Mouse (Mus musculus) lung, embryonic 15.5 days (tissue): ENCODE measurements at regions not wholly inside any gene's neighbourhood (a gene's known extent, or its start where the extent isn't known, plus 50 kb on each side); places are given as distances from the start of the nearest gene placed in this dataset.

Source experiments
- ATAC-seq: fragments of 200-750 bp; cut with Nextera tagmentation; 2 replicates; pipeline ENCODE4 v1.8.0; 2017; ENCODE audit warnings: moderate number of reproducible peaks, borderline replicate concordance; ENCODE audit not compliant: low FRiP score, low TSS enrichment; ENCODE audit errors: extremely low read depth
- H3K27ac ChIP-seq: fragments of 300-500 bp; sonication (generic); 2 replicates; pipeline ENCODE4 v1.5.1; 2015; ENCODE audit warnings: moderate library complexity, mild to moderate bottlenecking, inconsistent platforms
- H3K27me3 ChIP-seq: fragments of 300-500 bp; sonication (generic); 2 replicates; pipeline ENCODE4 v1.6.1; 2015; ENCODE audit warnings: inconsistent platforms
- H3K36me3 ChIP-seq: fragments of 300-500 bp; sonication (generic); 2 replicates; pipeline ENCODE4 v1.6.1; 2015; ENCODE audit warnings: inconsistent platforms
- H3K4me1 ChIP-seq: fragments of 300-500 bp; sonication (generic); 2 replicates; pipeline ENCODE4 v1.6.1; 2015; ENCODE audit warnings: inconsistent platforms
- H3K4me2 ChIP-seq: fragments of 300-500 bp; sonication (generic); 2 replicates; pipeline ENCODE4 v1.6.1; 2015; ENCODE audit warnings: inconsistent platforms, mild to moderate bottlenecking, moderate library complexity
- H3K4me3 ChIP-seq: fragments of 300-500 bp; sonication (generic); 2 replicates; pipeline ENCODE4 v1.5.1; 2015; ENCODE audit warnings: mild to moderate bottlenecking, inconsistent platforms
- H3K9ac ChIP-seq: fragments of 300-500 bp; sonication (generic); 2 replicates; pipeline ENCODE4 v1.6.1; 2015; ENCODE audit warnings: inconsistent platforms
- H3K9me3 ChIP-seq: fragments of 300-500 bp; sonication (generic); 2 replicates; pipeline ENCODE4 v1.6.1; 2016; ENCODE audit warnings: inconsistent platforms
- WGBS: fragments of 180-500 bp; shearing (Covaris S2); methylation state at CpG from one replicate; pipeline ENCODE4 v1.1.7; 2015; 5-methylcytosine and 5-hydroxymethylcytosine counted together

DNA sequence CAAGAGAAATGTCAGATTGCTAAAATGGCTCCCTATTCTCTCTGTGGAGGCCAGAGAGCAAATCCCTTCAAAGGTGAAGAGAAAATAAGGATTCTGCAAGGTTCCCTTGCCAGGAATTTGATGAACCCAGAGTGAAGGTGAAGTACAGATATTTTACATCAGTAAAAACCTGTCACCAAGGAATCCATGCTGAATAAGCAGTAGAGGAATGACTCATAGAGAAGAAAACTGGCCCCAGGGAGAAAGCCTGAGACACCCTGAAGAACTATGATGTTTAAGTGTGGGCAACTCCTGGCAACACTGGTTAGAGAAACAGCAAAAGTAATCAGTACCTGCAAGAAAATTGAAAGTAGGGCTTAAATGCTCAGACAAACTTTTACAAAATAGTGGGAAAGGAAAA, 1292.1 kb upstream of the Lrrc6 start:
- Histone ChIP-seq H3K36me3 (no peaks in the 10 kb centered on the region), H3K9me3 (no peaks in the 10 kb centered on the region), H3K9ac (no peak overlapping the region), H3K27me3 (no peaks in the 10 kb centered on the region), H3K4me1 (no peaks in the 10 kb centered on the region), H3K4me3 (no peak overlapping the region), H3K27ac (no peak overlapping the region), H3K4me2 (no peak overlapping the region)
- ATAC-seq: no peak

- no peak overlapping the region for H3K4me3 ChIP-seq
- H3K4me2 ChIP-seq: no peak overlapping the region
- H3K27ac ChIP-seq: no peak overlapping the region
- ATAC-seq: no peak
- no peaks in the 10 kb centered on the region for H3K36me3 ChIP-seq
- no peaks in the 10 kb centered on the region for H3K27me3 ChIP-seq
- H3K9ac ChIP-seq: no peak overlapping the region
- no peaks in the 10 kb centered on the region for H3K9me3 ChIP-seq
- H3K4me1 ChIP-seq: peaks cover 8% of the 10 kb centered on the region; the same call in 1 of the 2 replicates
Observed at GRCm38 (mm10) chr15:67788587-67788986, 1287.9 kb upstream of the Lrrc6 start.

DNA sequence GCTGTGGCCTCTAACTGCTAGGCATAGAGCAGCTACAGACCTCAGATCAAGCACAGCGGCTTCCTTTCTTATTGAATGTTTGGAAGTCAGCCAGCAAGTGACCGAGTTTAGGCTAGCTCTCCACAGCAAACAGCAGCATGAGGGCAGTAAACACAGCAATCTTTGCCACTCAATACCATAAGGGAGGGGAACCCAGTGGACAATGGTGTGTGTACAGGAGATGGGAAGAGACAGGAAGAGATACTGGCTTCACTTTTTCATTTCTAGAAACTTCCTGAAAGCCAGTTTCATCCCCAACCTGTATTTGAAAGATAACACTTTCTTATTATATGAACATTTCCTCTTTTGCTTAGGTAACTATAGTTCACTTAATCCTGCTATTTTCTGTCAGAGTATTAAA, 1284.9 kb upstream of the Lrrc6 start:
- H3K4me3 ChIP-seq: no peak overlapping the region
- H3K36me3 ChIP-seq: no peaks in the 10 kb centered on the region
- no peak overlapping the region; the same call in 1 of the 2 replicates for H3K27ac ChIP-seq
- H3K27me3 ChIP-seq: no peaks in the 10 kb centered on the region
- WGBS: 26% methylated on average over 2 of the region's 2 CpGs
- no peaks in the 10 kb centered on the region for H3K9me3 ChIP-seq
- H3K4me1 ChIP-seq: peaks cover 8% of the 10 kb centered on the region; the same call in 1 of the 2 replicates
- no peak overlapping the region for H3K9ac ChIP-seq
- H3K4me2 ChIP-seq: no peak overlapping the region
- no peak for ATAC-seq

DNA sequence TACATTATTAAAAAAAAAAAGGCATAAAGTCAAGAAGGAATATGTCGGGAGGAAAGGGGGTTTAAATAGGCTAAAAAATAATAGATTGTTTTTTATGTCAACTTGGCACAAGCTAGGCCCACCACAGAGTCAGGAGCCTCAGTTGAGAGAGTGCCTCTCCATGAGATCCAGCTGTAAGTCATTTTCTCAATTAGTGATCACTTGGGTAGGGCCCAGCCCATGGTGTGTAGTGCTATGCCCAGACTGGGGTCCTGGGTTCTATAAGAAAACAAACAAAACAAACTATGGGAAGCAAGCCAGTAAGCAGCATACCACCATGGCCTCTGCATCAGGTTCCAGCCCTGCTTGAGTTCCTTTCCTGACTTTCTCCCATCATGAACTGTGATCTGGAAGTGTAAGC, 1283.0 kb upstream of the Lrrc6 start:
- no peaks in the 10 kb centered on the region for H3K9me3 ChIP-seq
- no peaks in the 10 kb centered on the region for H3K27me3 ChIP-seq
- H3K4me2 ChIP-seq: no peak overlapping the region
- no peak overlapping the region for H3K9ac ChIP-seq
- H3K36me3 ChIP-seq: no peaks in the 10 kb centered on the region
- H3K27ac ChIP-seq: no peak overlapping the region
- H3K4me1 ChIP-seq: peaks cover 8% of the 10 kb centered on the region; the same call in 1 of the 2 replicates
- no peak overlapping the region for H3K4me3 ChIP-seq
- peak; percentile 85; the same call in 1 of the 2 replicates for ATAC-seq
- WGBS: 44% methylated on average over 1 of the region's 1 CpGs

DNA sequence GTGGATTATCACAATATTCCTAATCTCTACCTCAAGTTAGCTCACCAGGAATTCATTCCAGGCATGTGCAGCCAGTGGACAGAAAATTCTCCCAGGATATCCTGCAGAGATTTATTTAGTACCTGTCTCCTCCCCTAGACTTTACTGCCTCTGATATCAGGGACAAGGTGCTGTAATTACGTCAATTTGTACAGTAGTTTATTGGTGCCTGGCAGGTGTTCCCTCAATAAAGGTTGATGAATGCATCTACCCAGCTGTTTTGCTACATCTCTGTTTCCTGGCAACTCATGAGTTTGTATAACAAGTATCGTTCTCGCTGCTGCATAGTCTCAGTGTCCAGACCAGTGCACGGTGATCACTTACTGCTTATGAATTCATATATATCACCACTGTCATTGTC, 1281.8 kb upstream of the Lrrc6 start:
- no peak overlapping the region for H3K27ac ChIP-seq
- H3K9me3 ChIP-seq: no peaks in the 10 kb centered on the region
- no peak overlapping the region for H3K4me2 ChIP-seq
- peaks cover 8% of the 10 kb centered on the region; the same call in 1 of the 2 replicates for H3K4me1 ChIP-seq
- no peaks in the 10 kb centered on the region for H3K36me3 ChIP-seq
- WGBS: 85% methylated on average over 4 of the region's 4 CpGs
- no peak for ATAC-seq
- H3K9ac ChIP-seq: no peak overlapping the region
- no peak overlapping the region for H3K4me3 ChIP-seq
- H3K27me3 ChIP-seq: no peaks in the 10 kb centered on the region

DNA sequence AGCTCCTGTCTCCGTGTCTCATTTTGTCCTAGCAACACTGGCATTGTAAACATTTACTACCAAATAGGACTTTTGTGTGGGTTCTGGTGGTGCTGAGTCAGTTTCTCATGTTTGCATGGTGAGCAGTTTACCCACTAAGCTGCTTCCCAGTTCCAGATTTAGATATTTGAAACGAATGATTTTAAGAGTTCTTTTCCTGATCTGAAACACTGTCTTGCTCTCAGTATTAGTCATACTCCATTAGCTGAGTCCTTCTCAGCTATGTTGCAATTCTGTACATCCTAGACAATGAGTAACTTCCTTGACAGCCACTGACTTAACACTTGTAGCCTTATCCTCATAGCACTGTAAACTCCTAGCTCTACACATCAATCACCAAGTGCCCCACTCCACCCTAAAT, 1280.1 kb upstream of the Lrrc6 start:
- no peak overlapping the region for H3K9ac ChIP-seq
- no peak for ATAC-seq
- H3K36me3 ChIP-seq: no peaks in the 10 kb centered on the region
- 61% methylated on average over 2 of the region's 2 CpGs for WGBS
- H3K9me3 ChIP-seq: no peaks in the 10 kb centered on the region
- no peak overlapping the region for H3K4me2 ChIP-seq
- peaks cover 8% of the 10 kb centered on the region; the same call in 1 of the 2 replicates for H3K4me1 ChIP-seq
- H3K4me3 ChIP-seq: no peak overlapping the region
- no peaks in the 10 kb centered on the region for H3K27me3 ChIP-seq
- H3K27ac ChIP-seq: no peak overlapping the region

- 62% methylated on average over 3 of the region's 3 CpGs for WGBS
- no peak for ATAC-seq
- Histone ChIP-seq H3K4me1 (no peaks in the 10 kb centered on the region), H3K36me3 (no peaks in the 10 kb centered on the region), H3K4me2 (no peak overlapping the region), H3K27me3 (no peaks in the 10 kb centered on the region), H3K9ac (no peak overlapping the region), H3K27ac (no peak overlapping the region), H3K9me3 (no peaks in the 10 kb centered on the region), H3K4me3 (no peak overlapping the region)
Observed at GRCm38 (mm10) chr15:67767624-67768023, 1266.9 kb upstream of the Lrrc6 start.

- no peak overlapping the region for H3K4me2 ChIP-seq
- H3K27ac ChIP-seq: no peak overlapping the region
- 81% methylated on average over 4 of the region's 4 CpGs for WGBS
- ATAC-seq: no peak
- H3K4me3 ChIP-seq: no peak overlapping the region
- no peaks in the 10 kb centered on the region for H3K36me3 ChIP-seq
- H3K9me3 ChIP-seq: no peaks in the 10 kb centered on the region
- H3K4me1 ChIP-seq: no peaks in the 10 kb centered on the region
- H3K9ac ChIP-seq: no peak overlapping the region
- no peaks in the 10 kb centered on the region for H3K27me3 ChIP-seq
Observed at GRCm38 (mm10) chr15:67759221-67759620, 1258.5 kb upstream of the Lrrc6 start.

- ATAC-seq: no peak
Observed at GRCm38 (mm10) chr15:67750582-67750981, 1249.9 kb upstream of the Lrrc6 start.

GRCm38 (mm10) chr15:67743332-67743731, 1242.6 kb upstream of the Lrrc6 start:
- Histone ChIP-seq H3K36me3 (no peaks in the 10 kb centered on the region), H3K4me3 (no peak overlapping the region), H3K27ac (peak overlapping the region; percentile 59), H3K9me3 (no peaks in the 10 kb centered on the region), H3K9ac (no peak overlapping the region), H3K4me1 (no peaks in the 10 kb centered on the region), H3K27me3 (no peaks in the 10 kb centered on the region), H3K4me2 (no peak overlapping the region)
- peak; percentile 79; the same call in 1 of the 2 replicates for ATAC-seq
- WGBS: 35% methylated on average over 2 of the region's 2 CpGs

More at GRCm38 (mm10) chr15:67750582-67750981, 1249.9 kb upstream of the Lrrc6 start:
- Histone ChIP-seq H3K9ac (no peak overlapping the region), H3K4me3 (no peak overlapping the region), H3K9me3 (no peaks in the 10 kb centered on the region), H3K27me3 (no peaks in the 10 kb centered on the region), H3K36me3 (no peaks in the 10 kb centered on the region), H3K4me1 (no peaks in the 10 kb centered on the region), H3K4me2 (no peak overlapping the region), H3K27ac (no peak overlapping the region)

DNA sequence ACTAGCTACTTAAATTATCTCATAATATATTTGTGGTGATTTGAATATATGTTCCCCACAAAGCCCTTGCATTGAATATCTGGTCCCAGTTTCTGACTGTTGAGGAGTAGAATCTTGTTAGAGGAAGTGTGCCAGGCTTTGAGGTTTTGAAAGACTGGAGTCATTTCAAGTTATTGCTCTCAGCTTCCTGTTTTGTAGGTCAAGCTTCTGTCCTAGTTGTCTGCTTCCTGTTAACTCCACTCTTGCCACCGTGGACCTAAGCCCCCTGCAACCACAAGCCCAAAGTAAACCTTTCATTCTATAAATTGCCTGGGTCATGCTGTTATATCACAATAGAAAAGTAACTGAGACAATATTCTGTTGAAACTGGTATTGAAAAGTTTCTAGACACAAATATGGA, 1232.3 kb upstream of the Lrrc6 start:
- no peak overlapping the region for H3K4me3 ChIP-seq
- H3K4me2 ChIP-seq: no peak overlapping the region
- no peaks in the 10 kb centered on the region for H3K4me1 ChIP-seq
- H3K27ac ChIP-seq: no peak overlapping the region
- H3K27me3 ChIP-seq: no peaks in the 10 kb centered on the region
- 39% methylated on average over 1 of the region's 1 CpGs for WGBS
- no peaks in the 10 kb centered on the region for H3K36me3 ChIP-seq
- no peak for ATAC-seq
- no peak overlapping the region for H3K9ac ChIP-seq
- H3K9me3 ChIP-seq: no peaks in the 10 kb centered on the region

DNA sequence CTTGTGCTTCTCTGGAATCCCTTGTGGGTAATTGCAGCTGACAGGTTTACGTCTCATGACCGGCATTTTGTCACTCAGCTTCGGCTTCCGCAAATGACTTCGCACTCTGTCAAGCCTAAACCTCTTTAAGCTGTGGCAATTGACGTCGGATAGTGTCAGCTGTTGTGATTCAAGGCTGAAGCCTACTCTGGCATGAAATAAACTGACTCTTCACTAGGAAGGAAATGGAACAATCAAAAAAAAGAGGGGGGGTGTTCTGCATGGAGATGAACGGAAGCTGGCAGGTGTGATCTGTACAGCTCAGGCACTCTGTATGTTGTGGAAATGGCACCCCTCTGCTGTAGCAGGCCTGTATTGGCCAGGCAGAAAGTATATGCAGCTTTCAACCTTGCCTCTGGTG, 1228.8 kb upstream of the Lrrc6 start:
- Histone ChIP-seq H3K4me2 (no peak overlapping the region), H3K36me3 (no peaks in the 10 kb centered on the region), H3K4me3 (no peak overlapping the region), H3K9ac (no peak overlapping the region), H3K27me3 (no peaks in the 10 kb centered on the region), H3K4me1 (0 out of 2 replicates have a peak, but pooled peaks cover 5% of the 10 kb centered on the region), H3K9me3 (no peaks in the 10 kb centered on the region), H3K27ac (no peak overlapping the region)
- no peak for ATAC-seq
- WGBS: 79% methylated on average over 8 of the region's 8 CpGs

DNA sequence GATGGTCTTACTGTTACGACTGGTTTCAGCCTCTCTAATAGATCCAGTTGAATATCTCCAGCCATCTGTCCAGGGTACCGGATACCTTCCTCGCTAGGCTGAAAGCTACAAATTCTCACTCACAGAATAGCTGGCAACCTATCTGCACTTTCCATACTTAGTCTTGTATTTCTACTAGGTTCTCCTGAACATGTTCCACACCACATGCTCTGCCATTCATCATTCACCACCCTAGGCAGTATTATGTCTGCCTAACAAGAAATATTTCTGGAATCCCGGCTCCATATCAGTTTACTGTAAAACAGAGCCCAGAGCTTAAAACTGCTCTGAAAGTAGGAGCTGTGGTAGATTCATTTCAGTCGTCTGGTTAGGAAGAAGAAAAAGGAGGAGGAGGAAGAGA, 1224.5 kb upstream of the Lrrc6 start:
- Histone ChIP-seq H3K36me3 (no peaks in the 10 kb centered on the region), H3K9ac (no peak overlapping the region), H3K27me3 (no peaks in the 10 kb centered on the region), H3K4me1 (0 out of 2 replicates have a peak, but pooled peaks cover 5% of the 10 kb centered on the region), H3K27ac (no peak overlapping the region), H3K9me3 (no peaks in the 10 kb centered on the region), H3K4me2 (no peak overlapping the region), H3K4me3 (no peak overlapping the region)
- no peak for ATAC-seq
- WGBS: 53% methylated on average over 5 of the region's 5 CpGs
